Mouse (Mus musculus) left cerebral cortex, postnatal 14 days (tissue): ENCODE measurements at regions not wholly inside any gene's neighbourhood (a gene's known extent, or its start where the extent isn't known, plus 50 kb on each side); places are given as distances from the start of the nearest gene placed in this dataset.

Experiments used
- DNase-seq, 2 experiments: peaks; one replicate each; pipeline ENCODE4 v3.0.0; 2021 to 2022; ENCODE audit warnings: low spot score in 2 of 2, mixed read lengths in 1 of 2
- intact Hi-C: fragments of 180-260 bp; cut with DNase I; formaldehyde crosslinking; loops from one replicate; pipeline ENCODE4 v1.15.1; 2025

DNA sequence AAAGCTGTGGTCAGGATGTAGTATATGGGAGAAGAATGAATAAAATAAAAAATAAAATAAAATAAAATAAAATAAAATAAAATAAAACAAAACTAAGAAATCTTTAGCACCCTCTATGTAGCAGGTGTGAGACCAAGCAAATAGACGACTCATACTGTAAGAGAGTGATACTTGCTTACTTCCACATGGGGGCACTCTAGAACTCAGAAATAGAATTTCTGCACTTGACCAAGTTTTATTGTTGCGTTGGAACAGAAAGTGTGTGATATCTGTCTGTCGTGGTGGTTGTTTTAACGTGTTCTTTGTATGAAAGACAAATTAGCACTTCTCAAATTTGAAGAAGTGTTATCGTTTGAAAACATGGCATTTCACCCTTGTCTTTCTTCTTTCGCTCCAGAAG, 125.4 kb downstream of the Dthd1 start:
- intact Hi-C loops = loop anchor here (10.0 kb wide), 1 partner anchor 826 kb away; no protein-coding TSS in a partner anchor

More for the DNA sequence above, 125.4 kb downstream of the Dthd1 start:
- DNase-seq = peak; percentile 21 to 53
